Mouse (Mus musculus) liver, embryonic 14.5 days (tissue): Measurements from ENCODE around the gene Porcn.

ENCODE experiments used
- CTCF ChIP-seq: IDR thresholded peaks from 2 replicates; pipeline ENCODE4 v1.5.1; 2016; ENCODE audit warnings: antibody characterized with exemption, low read depth, control low read depth
- EP300 ChIP-seq: IDR thresholded peaks from 2 replicates; pipeline ENCODE4 v1.6.1; 2016; ENCODE audit warnings: antibody characterized with exemption, low read depth

GRCm38 (mm10) chrX:8175504-8176385, 30.6 kb downstream of the Porcn start, which contains the start of gene Tbc1d25:
- TF ChIP-seq CTCF (peak; percentile 46), EP300 (no peak)
